Mouse (Mus musculus): ENCODE measurements around the gene Tomm22. TPM values are rescaled to one million over a fixed set of nuclear protein-coding genes. Genes with fewer than 3 reads are reported as not detected.
A peak's percentile ranks its signal among the peaks of the same experiment; 100 is the strongest.

Tomm22 gene
- polyA plus RNA-seq, 1 experiment from 2014 or later: 269 TPM

DNA sequence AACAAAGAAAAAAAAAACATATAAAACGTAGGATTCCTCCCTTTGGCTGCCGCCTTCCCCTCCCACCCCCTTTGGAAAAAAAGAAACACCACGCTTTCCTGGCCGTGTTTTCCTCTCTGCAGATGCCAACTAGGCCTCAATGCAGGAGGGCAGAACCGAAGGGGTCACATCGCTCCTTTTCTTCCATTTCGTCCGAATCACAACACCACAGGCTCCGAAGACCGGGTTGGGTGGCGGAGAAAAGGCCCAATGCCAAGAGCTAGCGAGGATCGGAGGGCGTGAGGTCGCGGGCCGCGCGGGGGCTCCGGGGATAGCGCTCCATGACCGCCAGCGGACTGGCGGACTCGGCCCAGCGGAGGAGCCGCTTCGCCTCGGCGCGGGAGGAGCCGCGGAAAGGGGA, 16.5 kb downstream of the Tomm22 start:
- Histone ChIP-seq H3K4me2 (replicated peaks) (peak overlapping the region; percentile 80), H3K9me3 (no peaks in the 10 kb centered on the region), H3K4me1 (peaks cover 59% of the 10 kb centered on the region), H3K36me3 (no peaks in the 10 kb centered on the region), H3K9ac (replicated peaks) (peak overlapping the region; percentile 84), H3K4me3 (peak overlapping the region; percentile 89), H3K27ac (replicated peaks) (peak overlapping the region; percentile 93), H3K27me3 (0 out of 2 replicates have a peak, but pooled peaks cover 4% of the 10 kb centered on the region)
- WGBS: under 1% methylated on average over 30 of the region's 33 CpGs
- ATAC-seq (ENCODE audit: low FRiP score, low read depth): no peak

DNA sequence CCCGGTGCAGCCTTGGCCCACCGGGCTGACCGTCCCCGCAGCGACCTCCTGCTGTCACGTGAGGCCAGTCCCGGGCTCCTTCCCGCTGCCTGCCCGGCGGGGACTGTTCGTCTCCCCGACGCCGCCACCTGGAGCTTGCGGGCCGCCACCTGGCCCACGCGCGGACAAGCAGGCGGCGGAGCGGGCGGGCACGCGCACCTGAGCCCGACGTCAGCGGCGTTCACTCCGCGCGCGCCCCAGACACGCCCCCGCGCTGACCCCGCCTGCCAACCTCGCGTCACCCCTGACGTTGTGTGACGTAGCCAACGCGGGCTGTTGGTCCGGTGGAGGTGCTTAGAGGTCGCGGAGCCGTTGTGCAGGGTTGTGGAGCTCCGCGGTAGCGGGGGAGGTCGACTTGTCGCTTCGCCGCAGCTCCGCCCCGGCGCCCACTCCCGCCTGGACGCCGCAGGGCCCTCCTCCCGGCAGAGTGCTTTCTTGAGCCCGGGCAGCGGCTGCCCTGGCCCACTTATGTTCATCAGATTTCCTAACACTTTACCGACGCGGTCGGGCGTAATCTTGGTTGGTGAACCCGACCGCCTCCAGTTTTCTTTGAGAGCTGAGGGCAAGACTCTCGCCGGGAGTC, 17.1 kb downstream of the Tomm22 start, which contains the start of gene Josd1:
Gene Josd1, minus strand, starts transcription at position 274 of the 622 bp plus-strand sequence.
- Histone ChIP-seq H3K36me3 (no peaks in the 10 kb centered on the region), H3K9ac (replicated peaks) (peak within 1 kb of the TSS; percentile 84), H3K4me3 (peak within 1 kb of the TSS; percentile 89), H3K27me3 (0 out of 2 replicates have a peak, but pooled peaks cover 4% of the 10 kb centered on the region), H3K27ac (replicated peaks) (peak within 1 kb of the TSS; percentile 93), H3K9me3 (no peaks in the 10 kb centered on the region), H3K4me1 (peaks cover 65% of the 10 kb centered on the region), H3K4me2 (replicated peaks) (peak within 1 kb of the TSS; percentile 80)
- ATAC-seq (ENCODE audit: low FRiP score, low read depth): peak; percentile 59
- WGBS: under 1% methylated on average over 72 of the region's 72 CpGs

DNA sequence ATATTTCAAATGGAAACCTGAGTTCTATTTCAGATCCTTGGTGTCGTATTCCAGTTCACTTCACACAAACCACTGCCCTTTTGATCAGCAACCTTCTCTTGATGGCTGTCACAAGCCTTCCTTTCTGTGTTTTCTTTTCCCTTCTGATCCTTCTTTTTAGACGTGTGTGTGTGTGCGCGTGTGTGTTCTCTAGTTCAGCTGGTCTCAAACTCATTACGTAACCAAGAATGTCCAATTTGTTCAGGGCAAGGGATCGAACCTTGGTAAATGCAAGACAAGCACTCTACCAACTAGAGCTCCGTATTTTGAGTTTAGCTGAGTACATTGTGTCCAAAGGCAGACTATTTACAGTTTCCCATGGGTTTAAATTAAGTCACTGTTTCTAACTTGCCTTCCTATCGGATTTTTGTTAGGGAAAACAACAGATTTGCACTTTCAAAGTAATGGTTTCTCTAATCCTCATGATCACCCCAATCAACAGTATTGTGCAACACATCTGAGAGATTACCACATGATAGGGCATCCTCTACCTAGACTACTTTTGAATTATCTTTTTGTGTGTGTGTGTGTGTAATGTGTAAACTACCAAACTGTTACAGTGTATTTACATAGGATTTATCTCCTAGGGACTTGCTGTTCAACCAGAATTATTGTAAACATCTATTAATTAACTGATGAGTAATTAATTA, 17.8 kb downstream of the Tomm22 start:
- Histone ChIP-seq H3K9me3 (no peaks in the 10 kb centered on the region), H3K4me3 (peak overlapping the region; percentile 89), H3K27me3 (0 out of 2 replicates have a peak, but pooled peaks cover 4% of the 10 kb centered on the region), H3K36me3 (no peaks in the 10 kb centered on the region), H3K4me2 (replicated peaks) (peak overlapping the region; percentile 80), H3K9ac (replicated peaks) (peak overlapping the region; percentile 84), H3K27ac (replicated peaks) (peak overlapping the region; percentile 93), H3K4me1 (peaks cover 65% of the 10 kb centered on the region)
- no peak for ATAC-seq (ENCODE audit: low FRiP score, low read depth)
- WGBS: 7% methylated on average over 8 of the region's 8 CpGs

DNA sequence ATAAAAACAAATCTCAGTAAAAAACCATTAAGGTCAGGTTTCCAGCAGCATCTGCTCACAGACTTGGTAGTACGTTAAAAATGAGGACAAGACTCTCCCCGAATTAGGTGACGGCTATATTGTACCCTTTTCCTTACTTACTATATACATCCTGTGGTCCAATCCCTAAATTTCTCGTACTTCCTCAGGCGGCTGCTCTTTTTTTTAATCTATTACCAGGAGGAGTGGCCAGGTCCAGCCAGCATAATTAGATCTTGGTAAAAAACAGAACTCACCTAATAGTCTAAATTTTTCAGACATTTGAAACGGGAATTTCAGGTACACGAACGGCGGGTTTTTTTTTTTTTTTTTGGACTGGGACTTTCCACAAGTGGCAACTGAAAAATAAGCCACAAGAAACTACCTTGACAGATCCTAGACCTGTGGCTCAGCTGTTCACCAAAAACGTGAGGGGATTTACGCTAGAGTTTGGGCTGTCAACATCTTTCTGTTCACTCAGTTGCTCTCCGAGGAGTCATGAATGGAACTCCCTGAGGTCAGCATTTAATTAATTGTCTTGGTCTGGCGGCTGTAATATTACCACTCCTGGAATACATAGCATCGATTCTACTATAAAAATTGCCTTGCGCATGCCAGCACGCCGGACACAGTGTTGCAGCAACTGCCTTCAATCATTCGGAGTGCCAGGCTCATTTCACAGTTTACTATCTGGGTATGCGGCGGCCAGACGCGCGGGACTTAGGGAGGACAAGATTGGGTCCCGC, 19.2 kb downstream of the Tomm22 start:
- no peaks in the 10 kb centered on the region for H3K9me3 ChIP-seq
- H3K4me2 ChIP-seq (replicated peaks): peak overlapping the region; percentile 57
- WGBS: 17% methylated on average over 24 of the region's 24 CpGs
- no peak for ATAC-seq (ENCODE audit: low FRiP score, low read depth)
- peak overlapping the region; percentile 94 for H3K4me3 ChIP-seq
- H3K27me3 ChIP-seq: 0 out of 2 replicates have a peak, but pooled peaks cover 4% of the 10 kb centered on the region
- H3K4me1 ChIP-seq: peaks cover 52% of the 10 kb centered on the region
- H3K27ac ChIP-seq (replicated peaks): peak overlapping the region; percentile 26; the same call in 1 of the 2 replicates
- no peak overlapping the region for H3K9ac ChIP-seq (replicated peaks)
- peaks cover 4% of the 10 kb centered on the region; the same call in 1 of the 2 replicates for H3K36me3 ChIP-seq

DNA sequence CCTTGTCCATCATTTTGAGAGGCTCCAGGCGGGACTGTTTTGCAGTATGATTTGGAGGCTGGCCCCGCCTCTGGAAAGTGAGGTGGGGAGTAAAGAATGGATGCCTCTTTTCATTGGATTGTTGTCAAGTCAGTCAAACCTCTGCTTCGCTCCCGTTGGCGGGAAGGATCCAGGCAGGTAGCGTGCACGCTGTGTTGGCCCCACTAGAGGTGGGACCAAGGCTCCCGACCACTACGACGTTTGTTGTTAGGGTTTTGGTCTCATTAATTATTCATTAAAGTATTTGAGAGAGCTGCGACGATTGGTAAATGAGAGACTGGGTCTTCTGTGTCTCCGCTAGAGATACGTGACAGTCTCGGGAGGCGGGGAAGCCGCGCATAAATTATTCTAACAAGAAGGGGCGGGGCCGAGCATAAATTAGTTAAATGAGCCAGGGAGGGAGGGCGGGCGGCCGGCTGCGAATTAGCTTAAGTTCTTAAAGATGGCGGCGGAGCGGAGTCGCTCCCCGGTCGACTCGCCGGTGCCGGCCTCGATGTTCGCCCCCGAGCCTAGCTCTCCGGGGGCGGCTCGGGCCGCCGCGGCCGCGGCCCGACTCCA, 19.9 kb downstream of the Tomm22 start, which contains the start of gene Gtpbp1:
Gene Gtpbp1, plus strand, starts transcription at position 420 of the 597 bp plus-strand sequence.
- Histone ChIP-seq H3K9ac (replicated peaks) (peak within 1 kb of the TSS; percentile 88), H3K27me3 (0 out of 2 replicates have a peak, but pooled peaks cover 4% of the 10 kb centered on the region), H3K4me2 (replicated peaks) (peak within 1 kb of the TSS; percentile 98), H3K9me3 (no peaks in the 10 kb centered on the region), H3K36me3 (peaks cover 5% of the 10 kb centered on the region; the same call in 1 of the 2 replicates), H3K27ac (replicated peaks) (peak within 1 kb of the TSS; percentile 89), H3K4me3 (peak within 1 kb of the TSS; percentile 94), H3K4me1 (peaks cover 45% of the 10 kb centered on the region)
- WGBS: under 1% methylated on average over 45 of the region's 45 CpGs
- peak; percentile 97 for ATAC-seq (ENCODE audit: low FRiP score, low read depth)

DNA sequence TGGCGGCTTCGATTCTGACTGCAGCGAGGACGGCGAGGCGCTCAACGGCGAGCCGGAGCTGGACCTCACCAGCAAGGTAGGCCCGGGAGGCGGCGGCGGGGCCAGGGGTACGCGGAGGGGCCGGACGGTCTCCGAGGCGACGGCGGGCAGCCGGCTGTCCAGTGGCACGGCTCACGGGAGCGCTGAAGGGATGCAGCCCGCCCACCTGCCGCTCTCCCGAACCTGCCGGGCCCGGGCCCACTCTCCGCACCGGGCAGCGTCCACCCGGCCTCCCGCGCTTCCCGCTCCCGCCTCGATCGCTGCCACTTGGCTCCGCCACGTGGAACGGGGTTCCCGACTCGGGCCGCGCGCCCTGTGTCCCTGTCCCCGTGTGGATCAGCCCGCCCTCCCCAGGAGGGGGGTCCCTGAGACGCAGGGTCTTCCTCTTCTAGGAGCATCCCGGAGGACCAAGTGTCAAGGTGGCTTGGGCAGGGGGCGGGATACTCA, 20.4 kb downstream of the Tomm22 start:
- Histone ChIP-seq H3K27me3 (0 out of 2 replicates have a peak, but pooled peaks cover 4% of the 10 kb centered on the region), H3K36me3 (peaks cover 6% of the 10 kb centered on the region; the same call in 1 of the 2 replicates), H3K4me3 (peak overlapping the region; percentile 94), H3K9me3 (no peaks in the 10 kb centered on the region), H3K4me1 (peaks cover 39% of the 10 kb centered on the region), H3K27ac (replicated peaks) (peak overlapping the region; percentile 89), H3K9ac (replicated peaks) (peak overlapping the region; percentile 88), H3K4me2 (replicated peaks) (peak overlapping the region; percentile 98)
- WGBS: 1% methylated on average over 40 of the region's 53 CpGs
- peak; percentile 35 for ATAC-seq (ENCODE audit: low FRiP score, low read depth)

DNA sequence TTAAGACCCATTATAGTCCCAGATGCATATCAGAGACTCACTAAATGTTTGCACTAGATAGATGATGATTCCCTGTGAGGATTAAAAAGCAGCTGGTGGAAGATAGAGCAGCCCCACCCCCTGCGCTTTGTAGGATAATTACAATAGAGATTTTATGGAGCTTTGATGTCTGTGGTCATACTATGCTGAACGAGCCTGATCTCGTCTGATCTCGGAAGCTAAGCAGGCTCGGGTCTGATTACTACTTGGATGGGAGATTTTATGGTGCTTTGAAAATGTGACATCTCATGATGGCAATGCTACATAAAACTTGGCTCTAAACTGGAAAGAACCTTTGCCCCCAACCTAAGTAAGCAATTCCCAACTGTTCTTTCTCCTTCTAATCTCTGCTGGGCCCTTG, 21.7 kb downstream of the Tomm22 start:
- H3K27me3 ChIP-seq: 0 out of 2 replicates have a peak, but pooled peaks cover 4% of the 10 kb centered on the region
- WGBS: 77% methylated on average over 5 of the region's 5 CpGs
- no peaks in the 10 kb centered on the region for H3K9me3 ChIP-seq
- no peak overlapping the region for H3K4me3 ChIP-seq
- no peak for ATAC-seq (ENCODE audit: low FRiP score, low read depth)
- H3K27ac ChIP-seq (replicated peaks): no peak overlapping the region
- no peak overlapping the region for H3K9ac ChIP-seq (replicated peaks)
- peaks cover 16% of the 10 kb centered on the region for H3K36me3 ChIP-seq
- H3K4me2 ChIP-seq (replicated peaks): peak overlapping the region; percentile 98
- H3K4me1 ChIP-seq: peaks cover 42% of the 10 kb centered on the region

DNA sequence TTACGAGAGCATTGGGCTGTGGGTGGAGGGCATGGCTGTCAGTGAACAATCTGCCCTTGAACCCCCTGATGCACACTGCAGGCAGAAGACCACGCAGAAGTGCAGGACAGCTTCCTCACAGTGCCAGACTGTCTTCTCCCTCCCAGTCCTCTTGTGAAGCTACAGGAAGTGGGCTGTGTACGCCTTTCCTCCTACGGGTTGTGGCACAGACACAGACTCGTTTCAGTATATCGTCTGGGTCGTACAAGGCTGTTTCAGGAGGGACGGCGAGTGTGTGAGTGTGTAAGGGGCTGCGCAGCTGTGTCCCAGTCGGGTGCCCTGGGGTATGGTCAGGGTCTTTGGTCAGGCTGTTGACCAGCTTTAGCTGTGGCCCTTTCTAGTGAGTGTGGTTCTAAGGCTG, 23.1 kb downstream of the Tomm22 start:
- H3K4me1 ChIP-seq: peaks cover 38% of the 10 kb centered on the region
- H3K27ac ChIP-seq (replicated peaks): no peak overlapping the region
- H3K4me3 ChIP-seq: no peak overlapping the region
- no peak overlapping the region for H3K9ac ChIP-seq (replicated peaks)
- peaks cover 16% of the 10 kb centered on the region for H3K36me3 ChIP-seq
- WGBS: 91% methylated on average over 11 of the region's 11 CpGs
- 0 out of 2 replicates have a peak, but pooled peaks cover 4% of the 10 kb centered on the region for H3K27me3 ChIP-seq
- ATAC-seq (ENCODE audit: low FRiP score, low read depth): no peak
- H3K4me2 ChIP-seq (replicated peaks): no peak overlapping the region
- no peaks in the 10 kb centered on the region for H3K9me3 ChIP-seq

DNA sequence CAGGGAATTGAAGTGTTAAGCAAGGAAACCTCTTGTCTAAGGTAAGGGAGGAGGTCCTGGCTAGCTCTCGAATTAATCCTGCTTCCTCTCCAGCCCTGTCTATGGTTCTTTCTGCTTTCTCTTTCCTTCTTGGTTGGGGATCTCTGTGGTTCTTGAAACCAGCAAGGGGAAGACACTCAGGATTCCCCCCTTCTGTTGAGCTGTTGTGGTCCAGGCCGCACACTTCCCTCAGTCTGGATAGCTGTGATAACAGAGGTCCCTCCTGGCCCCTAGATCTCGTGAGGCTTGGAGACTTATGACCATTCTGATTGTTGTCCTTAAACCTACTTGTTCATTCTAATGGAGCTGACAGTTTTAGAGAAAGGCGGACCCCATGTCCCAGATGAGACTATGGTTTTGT, 23.9 kb downstream of the Tomm22 start:
- Histone ChIP-seq H3K4me3 (no peak overlapping the region), H3K27ac (replicated peaks) (no peak overlapping the region), H3K27me3 (no peaks in the 10 kb centered on the region), H3K36me3 (peaks cover 19% of the 10 kb centered on the region), H3K4me1 (peaks cover 38% of the 10 kb centered on the region), H3K9me3 (no peaks in the 10 kb centered on the region), H3K4me2 (replicated peaks) (no peak overlapping the region), H3K9ac (replicated peaks) (no peak overlapping the region)
- 88% methylated on average over 4 of the region's 4 CpGs for WGBS
- no peak for ATAC-seq (ENCODE audit: low FRiP score, low read depth)

DNA sequence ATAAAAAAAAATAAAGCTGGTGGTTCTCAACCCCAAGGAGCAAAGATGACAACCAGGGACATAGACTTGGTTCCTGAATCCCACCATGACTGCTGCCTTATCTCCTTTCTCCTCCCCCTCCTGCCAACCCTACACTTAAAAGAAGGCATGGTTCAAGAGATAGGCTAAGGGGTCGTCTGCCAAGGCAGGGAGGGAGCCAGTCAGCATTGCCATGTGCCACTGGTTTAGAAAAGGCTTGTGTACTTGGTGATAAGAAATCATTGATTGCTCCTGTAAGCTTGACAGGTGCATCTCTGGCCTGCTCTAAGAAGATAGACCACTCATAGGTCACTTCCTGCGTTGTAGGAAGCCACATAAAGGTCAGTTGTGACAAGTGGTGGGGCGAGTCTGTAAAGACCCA, 24.9 kb downstream of the Tomm22 start:
- no peak for ATAC-seq (ENCODE audit: low FRiP score, low read depth)
- H3K4me3 ChIP-seq: no peak overlapping the region
- 75% methylated on average over 3 of the region's 3 CpGs for WGBS
- no peak overlapping the region for H3K27ac ChIP-seq (replicated peaks)
- no peaks in the 10 kb centered on the region for H3K27me3 ChIP-seq
- H3K9ac ChIP-seq (replicated peaks): no peak overlapping the region
- no peak overlapping the region for H3K4me2 ChIP-seq (replicated peaks)
- no peaks in the 10 kb centered on the region for H3K9me3 ChIP-seq
- H3K4me1 ChIP-seq: peaks cover 31% of the 10 kb centered on the region
- H3K36me3 ChIP-seq: peaks cover 19% of the 10 kb centered on the region

DNA sequence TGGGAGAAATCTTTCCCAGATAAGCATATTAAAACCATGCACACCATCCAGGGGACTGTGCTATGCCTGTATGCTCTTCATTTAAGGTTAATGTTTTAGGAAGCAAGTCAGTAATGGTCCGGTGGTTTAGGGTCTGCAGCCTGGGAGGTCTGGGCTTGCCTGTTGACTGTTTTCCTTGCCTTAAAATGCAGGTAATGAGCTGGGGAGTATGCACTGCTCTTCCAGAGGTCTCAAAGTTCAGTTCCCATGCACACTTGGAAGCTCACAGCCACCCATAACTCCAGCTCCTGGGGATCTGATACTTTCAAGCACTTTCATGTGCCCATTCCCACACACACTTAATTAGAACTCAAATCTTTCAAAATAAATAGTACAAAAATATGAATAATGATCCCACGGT, 25.8 kb downstream of the Tomm22 start:
- Histone ChIP-seq H3K4me3 (no peak overlapping the region), H3K27ac (replicated peaks) (no peak overlapping the region), H3K4me1 (peaks cover 29% of the 10 kb centered on the region), H3K27me3 (no peaks in the 10 kb centered on the region), H3K9ac (replicated peaks) (no peak overlapping the region), H3K9me3 (no peaks in the 10 kb centered on the region), H3K4me2 (replicated peaks) (no peak overlapping the region), H3K36me3 (peaks cover 19% of the 10 kb centered on the region)
- 91% methylated on average over 2 of the region's 2 CpGs for WGBS
- ATAC-seq (ENCODE audit: low FRiP score, low read depth): no peak
